Mouse (Mus musculus) thymus, adult 2 months (tissue): ENCODE measurements around the gene Olfr839-ps1.

Source experiments
- CTCF ChIP-seq: fragments of 200-500 bp; IDR thresholded peaks from 2 replicates; pipeline ENCODE4 v1.5.1; 2012; ENCODE audit warnings: mild to moderate bottlenecking, control low read depth, low read length, moderate library complexity, borderline replicate concordance; ENCODE audit not compliant: control insufficient read depth, poor library complexity, insufficient read depth; ENCODE audit errors: extremely low read depth
- POLR2A ChIP-seq: fragments of 200-500 bp; IDR thresholded peaks from 2 replicates; pipeline ENCODE4 v1.6.1; 2012; ENCODE audit warnings: mild to moderate bottlenecking, low read length, control low read depth, moderate library complexity; ENCODE audit not compliant: control insufficient read depth, poor library complexity, insufficient read depth; ENCODE audit errors: extremely low read depth

DNA sequence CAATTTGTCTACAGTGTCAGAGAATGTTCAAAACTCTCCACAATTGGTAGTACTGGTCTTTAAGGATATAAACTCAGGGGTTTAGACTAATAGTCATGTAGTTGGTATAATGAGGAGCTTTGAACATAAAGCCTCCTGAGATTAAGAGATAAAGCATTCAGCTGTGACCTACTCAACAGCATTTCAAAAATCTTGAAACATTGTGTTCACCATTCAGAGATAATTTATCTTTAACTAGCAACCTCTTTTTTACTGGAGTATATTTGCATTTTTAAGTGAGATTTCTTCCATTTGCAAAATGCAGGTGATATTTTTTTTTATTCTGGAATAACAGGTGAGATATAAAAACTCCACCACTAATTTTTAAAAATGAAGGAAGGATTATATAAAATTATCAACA lies 57.0 kb downstream of the Olfr839-ps1 start, which contains the start of gene Olfr836:
- TF ChIP-seq POLR2A (no peak), CTCF (no peak)
